Mouse (Mus musculus) heart, postnatal 25 days (tissue): ENCODE data around the gene Gtdc1. TPM values are rescaled to one million over a fixed set of nuclear protein-coding genes. Genes with fewer than 3 reads are reported as not detected.

Experiments used
- DNase-seq: peaks from one replicate; pipeline ENCODE4 v3.0.0; 2022; ENCODE audit warnings: low spot score
- intact Hi-C: fragments of 180-260 bp; cut with DNase I; formaldehyde crosslinking; loops from one replicate; pipeline ENCODE4 v1.15.1; 2025
- total RNA-seq, 2 experiments: library from RNA; stranded (reverse); gene quantifications; 2 replicates each; pipeline ENCODE4 v1.2.3; 2021

Gene Gtdc1
- 10 to 100 TPM; 14.4 to 21.9 TPM for total RNA-seq

DNA sequence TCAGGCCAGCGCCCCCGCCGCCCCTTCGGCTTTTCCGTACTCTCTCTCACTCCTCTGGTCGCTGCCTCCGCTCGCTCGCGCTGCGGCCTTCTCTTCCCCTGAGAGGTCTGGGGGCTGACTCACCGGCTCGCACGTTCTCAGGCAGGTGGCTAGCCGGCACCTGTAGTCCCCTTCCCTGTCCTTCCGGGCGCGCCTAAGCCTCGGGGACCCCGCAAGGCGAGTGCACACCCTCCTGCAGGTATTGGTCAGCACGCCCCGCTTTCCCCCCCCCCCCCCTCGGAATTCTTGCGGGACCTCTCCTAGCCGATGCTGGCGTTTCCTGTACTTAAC, at the start of gene Gtdc1:
Gene Gtdc1, minus strand, starts transcription at position 176 of the 330 bp plus-strand sequence.
- intact Hi-C loops = loop anchor here (5.0 kb wide), 1 partner anchor 185 kb away; no protein-coding TSS in a partner anchor

GRCm38 (mm10) chr2:44977051-44977450, 49.6 kb upstream of the Gtdc1 start:
- DNase-seq = no peak
- intact Hi-C loops = no loop called here

More for the DNA sequence above, at the start of gene Gtdc1:
- no peak for DNase-seq

- no peak for DNase-seq
- intact Hi-C loops = no loop called here
These were observed 49.0 kb upstream of the Gtdc1 start for GRCm38 (mm10) chr2:44976484-44976883.

DNA sequence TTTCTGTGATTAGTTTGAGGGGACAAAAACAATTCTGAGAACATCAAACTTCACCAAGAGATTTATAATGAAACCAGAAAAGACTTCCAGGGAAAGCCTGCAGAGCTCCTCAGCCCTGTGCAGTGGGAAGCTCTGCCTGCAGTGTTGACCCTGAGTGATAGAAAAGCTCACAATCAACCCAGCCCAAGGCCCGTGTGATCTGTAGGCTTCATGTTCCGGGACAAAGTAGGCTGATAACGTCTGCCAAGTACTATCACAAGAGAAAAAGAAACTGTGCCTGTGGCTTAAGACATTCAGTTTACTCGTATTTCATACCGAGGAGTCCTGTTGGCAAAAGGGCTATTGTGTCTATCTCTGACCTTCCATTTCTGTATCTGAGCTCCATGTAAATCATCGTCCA, 46.4 kb upstream of the Gtdc1 start:
- intact Hi-C loops = no loop called here
- no peak for DNase-seq

GRCm38 (mm10) chr2:44970087-44970646, 42.7 kb upstream of the Gtdc1 start:
- DNase-seq = no peak
- intact Hi-C loops = no loop called here

DNA sequence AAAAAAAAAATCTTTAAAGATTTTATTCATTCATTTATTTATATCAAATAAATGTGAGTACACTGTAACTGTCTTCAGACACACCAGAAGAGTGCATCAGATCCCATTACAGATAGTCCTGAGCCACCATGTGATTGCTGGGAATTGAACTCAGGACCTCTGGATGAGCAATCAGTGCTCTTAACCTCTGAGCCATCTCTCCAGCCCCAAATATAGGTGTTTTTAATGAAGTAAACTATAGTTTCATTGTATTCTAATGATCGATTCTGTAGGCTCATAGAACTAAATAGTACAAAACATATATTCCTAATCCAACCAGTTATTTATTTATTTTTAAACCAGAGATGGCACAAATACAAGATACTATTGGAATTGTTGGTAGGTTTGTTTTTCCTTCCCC, 42.2 kb upstream of the Gtdc1 start:
- no peak for DNase-seq
- intact Hi-C loops = no loop called here

GRCm38 (mm10) chr2:44969226-44969625, 41.8 kb upstream of the Gtdc1 start:
- DNase-seq = no peak
- intact Hi-C loops = no loop called here

- intact Hi-C loops = no loop called here
- DNase-seq = no peak
These were observed 38.5 kb upstream of the Gtdc1 start for GRCm38 (mm10) chr2:44965834-44966555.

- intact Hi-C loops = no loop called here
- DNase-seq = no peak
These were observed 35.2 kb upstream of the Gtdc1 start for GRCm38 (mm10) chr2:44962620-44963019.

- no peak for DNase-seq
- intact Hi-C loops = no loop called here
These were observed 33.7 kb upstream of the Gtdc1 start for GRCm38 (mm10) chr2:44961192-44961591.

- intact Hi-C loops = no loop called here
These were observed 33.1 kb upstream of the Gtdc1 start for GRCm38 (mm10) chr2:44960561-44960960.

GRCm38 (mm10) chr2:44957329-44957797, 29.9 kb upstream of the Gtdc1 start:
- DNase-seq = no peak
- intact Hi-C loops = no loop called here

More at GRCm38 (mm10) chr2:44960561-44960960, 33.1 kb upstream of the Gtdc1 start:
- DNase-seq = no peak

GRCm38 (mm10) chr2:44956232-44956631, 28.8 kb upstream of the Gtdc1 start:
- intact Hi-C loops = no loop called here
- no peak for DNase-seq

DNA sequence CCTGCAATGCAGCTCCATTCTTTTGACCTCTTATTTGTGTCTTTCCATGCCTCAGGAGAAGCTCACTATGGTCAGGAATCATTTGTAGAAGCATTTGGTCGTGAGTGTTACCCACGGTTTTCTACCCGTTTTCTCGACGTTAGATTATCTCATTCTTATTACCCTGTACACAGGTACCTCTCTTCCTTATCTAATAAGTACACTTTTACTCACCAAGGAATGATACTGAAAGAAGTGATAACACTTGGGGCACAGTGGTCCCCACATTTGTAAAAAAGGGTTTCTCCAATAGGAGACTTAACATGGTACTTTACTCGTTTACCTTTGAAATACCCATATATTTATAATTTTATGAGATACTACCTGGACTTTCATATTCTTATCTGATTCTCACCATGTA, 28.0 kb upstream of the Gtdc1 start:
- intact Hi-C loops = no loop called here
- DNase-seq = no peak

- no peak for DNase-seq
- intact Hi-C loops = no loop called here
These were observed 26.7 kb upstream of the Gtdc1 start for GRCm38 (mm10) chr2:44954180-44954579.

GRCm38 (mm10) chr2:44952830-44953422, 25.5 kb upstream of the Gtdc1 start:
- intact Hi-C loops = no loop called here
- no peak for DNase-seq

- intact Hi-C loops = no loop called here
- DNase-seq = no peak
These were observed 24.3 kb upstream of the Gtdc1 start for GRCm38 (mm10) chr2:44951651-44952213.

DNA sequence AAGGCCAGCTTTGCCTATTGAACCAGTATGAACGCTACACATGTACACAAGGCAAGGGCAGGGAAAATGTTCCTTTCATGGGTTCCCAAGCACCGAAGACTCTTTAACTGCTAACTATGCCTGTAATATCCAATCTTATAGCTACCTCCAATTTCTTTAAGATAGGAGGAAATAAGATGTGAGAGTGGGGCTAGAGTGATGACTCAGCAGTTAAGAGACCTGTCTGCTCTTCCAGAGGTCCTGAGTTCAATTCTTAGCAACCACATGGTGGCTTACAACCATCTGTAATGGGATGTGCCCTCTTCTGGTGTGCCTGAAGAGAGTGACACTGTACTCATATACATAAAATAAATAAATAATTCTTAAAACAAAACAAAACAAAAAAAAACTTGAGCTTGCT, 17.2 kb upstream of the Gtdc1 start:
- intact Hi-C loops = no loop called here
- DNase-seq = no peak

GRCm38 (mm10) chr2:44930951-44931350, 3.5 kb upstream of the Gtdc1 start:
- no peak for DNase-seq
- intact Hi-C loops = no loop called here

DNA sequence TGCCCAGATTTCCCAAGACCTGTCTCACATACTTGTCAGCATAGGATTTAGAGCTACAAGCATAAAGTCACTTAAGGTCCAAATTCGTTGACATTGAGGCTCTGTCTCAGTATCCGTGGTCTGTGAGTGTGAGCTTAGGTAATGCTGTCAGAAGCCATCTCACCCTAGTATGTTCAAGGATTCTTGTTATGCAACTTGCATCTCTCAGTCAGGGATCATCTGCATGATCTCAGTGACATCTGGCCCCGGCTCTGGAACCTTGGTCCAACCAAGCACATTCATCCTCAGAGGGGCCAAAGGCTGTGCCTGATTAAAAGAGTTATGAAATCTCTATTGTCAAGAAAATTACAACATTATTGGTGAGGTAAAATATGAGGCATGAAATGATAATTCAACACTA, 1.2 kb upstream of the Gtdc1 start:
- intact Hi-C loops = loop anchor here (5.0 kb wide), 1 partner anchor 184 kb away; no protein-coding TSS in a partner anchor
- DNase-seq = peak; percentile 22
